Mouse (Mus musculus): ENCODE data around the gene Elovl6. TPM values are rescaled to one million over a fixed set of nuclear protein-coding genes. Genes with fewer than 3 reads are reported as not detected.
A peak's percentile ranks its signal among the peaks of the same experiment; 100 is the strongest.

Gene Elovl6
- total RNA-seq, 2 experiments from 2014 or later, result 0.56 to 0.79 TPM

DNA sequence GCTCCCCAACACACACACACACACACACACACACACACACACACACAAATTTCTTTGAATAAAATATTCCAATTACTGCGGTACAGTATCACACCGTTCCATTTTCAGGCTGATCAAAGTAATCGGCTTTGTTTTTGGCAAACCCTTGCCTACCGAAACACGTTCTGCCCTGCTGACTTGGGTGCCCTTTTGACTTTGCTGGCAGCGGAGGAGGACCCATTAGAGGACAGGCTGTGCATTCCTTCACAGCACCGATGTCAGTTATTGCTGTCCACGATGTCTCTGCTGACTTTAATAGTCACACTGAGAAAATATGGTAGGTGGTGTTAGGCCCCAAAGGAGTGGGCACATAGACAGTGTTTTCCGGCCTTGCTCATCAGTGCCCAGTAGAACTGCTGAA is 60.8 kb downstream of the Elovl6 start:
- intact Hi-C loops (cut with DNase I), result no loop called here
- DNase-seq, result no peak

DNA sequence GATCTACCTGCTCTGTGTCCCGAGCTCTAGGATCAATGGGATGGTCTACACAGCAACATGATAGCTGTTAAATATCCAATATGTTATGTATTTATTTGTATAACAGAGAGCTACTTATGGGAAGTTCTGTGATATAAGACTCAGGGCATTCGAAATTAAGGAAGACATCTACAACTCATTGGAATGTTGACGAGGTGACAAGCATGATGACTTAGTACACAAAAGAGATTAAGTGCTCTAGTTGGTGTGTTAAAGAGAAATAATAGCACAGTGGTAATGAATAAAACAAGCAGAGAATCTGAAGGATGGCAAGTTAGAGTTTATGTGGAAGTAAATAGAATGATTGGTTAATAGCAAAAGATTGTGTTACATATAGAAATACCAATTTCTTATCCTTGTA is 61.6 kb downstream of the Elovl6 start:
- no peak for DNase-seq
- intact Hi-C loops (cut with DNase I), result no loop called here

DNA sequence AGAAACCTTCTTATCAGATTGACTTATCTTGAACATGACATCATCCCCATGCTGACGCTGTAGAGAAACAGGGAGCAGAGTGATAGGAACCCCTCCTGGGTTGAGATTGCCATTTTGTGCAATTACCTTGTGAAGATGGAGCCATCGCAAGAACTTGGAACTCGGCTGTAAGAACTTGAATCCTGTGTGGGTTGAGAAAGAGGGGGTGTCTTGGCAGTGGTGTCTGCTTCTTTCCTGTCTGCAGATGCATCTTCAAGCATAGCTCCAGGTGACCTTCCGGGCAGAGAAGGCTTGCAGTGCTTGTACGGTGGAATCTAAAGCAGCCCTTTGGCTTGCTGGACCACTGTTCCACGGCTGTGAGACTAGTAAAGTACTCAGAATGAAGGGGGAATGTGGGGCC is 63.9 kb downstream of the Elovl6 start:
- no peak for DNase-seq

DNA sequence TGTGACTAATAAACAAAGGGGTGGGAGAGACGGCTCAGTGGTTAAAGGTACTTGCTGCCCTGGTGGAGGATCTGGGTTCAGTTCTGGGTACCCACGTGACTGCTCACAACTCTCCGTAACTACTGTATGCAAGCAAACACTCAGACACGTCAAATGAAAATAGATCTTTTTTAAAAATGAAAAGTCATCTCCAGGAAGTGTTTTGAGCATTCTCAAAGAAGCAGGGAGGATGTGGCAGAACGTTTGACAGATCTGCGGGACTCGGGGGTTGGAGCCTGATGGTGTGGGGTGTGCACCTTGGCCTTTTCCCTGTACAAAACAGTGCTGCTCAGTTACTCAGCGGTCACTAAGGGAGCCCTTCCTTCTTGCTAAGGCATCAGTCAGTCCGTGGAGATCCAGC is 70.1 kb downstream of the Elovl6 start:
- DNase-seq, result no peak

More for the DNA sequence above, 63.9 kb downstream of the Elovl6 start:
- intact Hi-C loops (cut with DNase I), result no loop called here

DNA sequence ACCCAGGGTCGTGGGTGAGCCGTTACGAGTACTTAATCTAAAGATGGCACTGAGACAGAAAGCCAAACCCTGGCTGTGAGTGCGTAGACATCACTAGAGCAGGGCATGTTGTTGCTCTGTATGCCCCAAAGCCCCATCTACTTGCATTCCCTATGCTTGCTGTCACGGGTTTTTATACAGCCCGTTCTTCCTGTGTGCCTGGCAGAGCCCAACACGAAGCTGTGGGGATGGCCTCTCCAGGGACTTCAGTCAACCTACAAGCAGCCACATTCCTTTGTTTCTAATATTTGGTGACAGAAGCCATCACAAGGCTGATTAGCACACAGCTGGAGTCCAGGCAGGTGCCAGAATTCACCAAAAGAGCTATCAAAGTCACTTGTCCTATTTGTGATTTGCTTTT is 73.3 kb downstream of the Elovl6 start:
- intact Hi-C loops (cut with DNase I), result no loop called here
- no peak for DNase-seq

More for the DNA sequence above, 70.1 kb downstream of the Elovl6 start:
- intact Hi-C loops (cut with DNase I), result no loop called here

DNA sequence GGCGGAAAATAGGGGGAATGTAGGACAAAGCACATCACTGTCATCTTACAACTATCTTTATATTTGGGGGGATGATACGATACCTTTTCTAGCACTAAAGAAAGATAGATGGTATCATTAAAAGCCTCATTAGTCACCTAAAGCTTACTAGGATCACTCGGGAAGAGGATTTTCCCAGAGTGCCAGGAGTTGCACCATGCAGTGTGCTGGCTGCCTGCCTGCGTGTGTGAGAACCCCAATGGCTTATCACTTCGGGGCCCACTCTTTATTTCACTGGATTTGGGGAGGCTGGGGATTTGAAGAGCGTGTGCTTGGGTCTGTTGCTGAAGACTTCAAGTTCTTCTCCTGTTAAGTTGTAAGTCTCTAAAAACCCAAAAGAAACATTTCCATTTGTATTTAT is 73.8 kb downstream of the Elovl6 start:
- DNase-seq, result no peak
- intact Hi-C loops (cut with DNase I), result no loop called here

DNA sequence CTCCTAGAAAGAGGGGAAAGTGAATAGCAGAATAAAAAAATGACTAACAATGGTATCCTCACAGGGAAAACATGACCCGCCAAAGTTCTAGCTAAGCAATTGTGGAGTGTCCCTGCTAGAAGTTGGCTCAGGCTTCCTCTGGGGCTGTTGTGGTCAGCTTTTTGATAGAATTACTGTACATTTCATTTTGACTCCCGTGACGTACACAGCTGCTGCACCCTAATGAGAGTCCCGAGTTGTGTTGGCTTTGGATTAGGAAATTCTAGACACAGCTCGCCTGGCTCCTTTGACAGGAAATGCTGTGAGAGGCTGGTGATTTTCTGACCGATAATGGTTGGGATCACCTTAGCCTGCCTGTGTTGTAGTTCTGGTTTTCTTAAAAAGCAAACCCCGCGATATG is 79.5 kb downstream of the Elovl6 start:
- intact Hi-C loops (cut with DNase I), result no loop called here
- DNase-seq, result no peak

DNA sequence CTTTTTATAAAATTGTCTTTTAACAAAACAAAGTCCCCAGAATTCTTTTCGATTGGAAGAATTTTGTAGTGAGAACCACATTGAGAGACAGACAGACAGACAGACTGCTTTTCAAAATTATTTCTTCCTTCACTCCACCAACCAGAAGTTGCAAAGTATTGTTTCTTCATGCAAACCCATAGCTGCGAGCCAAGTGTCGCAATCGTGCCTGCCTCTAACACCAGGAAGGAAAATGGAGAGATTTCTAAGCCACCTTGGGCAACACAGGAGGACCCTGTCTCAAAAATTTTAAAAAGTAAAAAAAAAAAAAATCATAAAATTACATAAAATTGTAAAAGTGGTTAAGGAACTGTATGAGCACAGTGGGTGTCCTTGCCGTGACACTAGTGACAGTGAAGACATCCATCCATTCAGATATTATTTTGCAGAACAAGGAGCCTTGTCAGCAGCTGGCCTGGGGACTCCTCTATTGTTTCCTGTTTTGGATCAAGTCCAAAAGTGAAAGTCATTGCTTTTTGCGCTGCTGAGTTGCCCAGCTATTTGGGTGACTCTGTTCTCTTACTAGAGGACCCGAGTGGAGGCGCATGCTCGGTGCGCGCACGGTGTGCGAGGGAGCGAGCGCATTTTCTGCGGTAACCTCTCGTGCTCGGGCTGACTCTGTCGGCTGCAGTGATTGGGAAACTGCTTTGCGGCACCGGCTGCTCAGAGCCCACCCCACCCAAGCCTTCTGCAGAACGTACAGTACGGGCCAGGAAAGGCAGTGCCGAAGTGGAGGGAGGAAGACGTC is 80.3 kb downstream of the Elovl6 start:
- intact Hi-C loops (cut with DNase I), result no loop called here
- DNase-seq, result no peak

DNA sequence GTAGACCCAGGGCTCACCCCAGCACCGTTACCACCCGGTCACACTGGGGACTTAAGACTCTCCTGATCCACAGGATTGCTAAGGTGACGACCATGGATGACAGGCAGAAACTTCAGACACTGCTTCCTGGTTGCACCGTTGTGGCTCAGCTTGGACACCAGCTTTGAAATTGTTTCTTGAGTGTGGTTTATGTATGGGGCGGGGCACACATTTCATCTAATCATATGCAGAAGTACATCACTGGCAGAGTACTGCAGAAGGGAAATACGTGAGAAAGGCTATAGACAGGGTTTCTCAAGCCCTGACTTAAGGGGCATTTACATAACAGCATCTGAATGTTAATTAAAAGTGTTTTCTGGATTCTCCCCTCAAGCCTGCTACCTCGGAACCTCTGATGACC is 81.6 kb downstream of the Elovl6 start:
- no peak for DNase-seq
- intact Hi-C loops (cut with DNase I), result no loop called here

DNA sequence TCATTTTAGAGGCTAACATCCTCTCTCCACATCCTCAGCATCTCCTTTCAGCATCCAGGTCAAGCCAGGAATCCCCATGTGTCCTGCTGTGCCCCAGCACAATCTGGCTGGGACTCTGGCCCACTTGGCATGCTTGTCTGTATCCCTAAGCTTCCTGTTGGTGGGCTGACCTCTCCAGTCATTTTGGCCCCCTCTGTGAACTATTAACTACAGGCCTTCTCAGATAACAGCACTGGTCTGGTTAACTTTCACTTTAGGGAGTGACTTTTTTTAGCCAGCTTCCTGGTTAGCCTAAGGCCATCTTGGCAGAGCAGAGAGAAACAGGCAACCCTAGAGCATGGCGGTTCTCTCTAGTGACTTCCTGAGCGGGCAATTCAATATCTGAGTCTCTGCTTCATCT is 82.1 kb downstream of the Elovl6 start:
- DNase-seq, result peak in 1 of 2 experiments; percentile 18
- intact Hi-C loops (cut with DNase I), result no loop called here

DNA sequence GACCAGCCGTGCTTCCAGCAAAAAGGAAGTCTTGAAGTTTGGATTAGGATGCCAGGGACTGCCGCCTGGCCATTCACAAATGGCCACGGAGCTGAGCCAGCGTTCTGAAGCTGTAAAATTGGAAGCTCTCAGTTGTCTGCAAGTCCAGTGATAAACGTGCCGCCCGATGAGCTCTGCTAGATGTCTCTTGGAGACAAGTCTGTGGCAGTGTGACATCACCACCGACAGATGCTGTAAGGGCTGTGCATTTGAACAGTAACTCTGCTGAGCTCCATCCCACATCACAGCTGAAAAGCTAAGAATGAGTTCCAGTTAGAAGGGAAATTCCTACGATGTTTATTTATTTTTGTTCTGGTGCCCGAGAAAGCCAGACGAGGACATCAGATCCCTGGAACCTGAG is 85.3 kb downstream of the Elovl6 start:
- intact Hi-C loops (cut with DNase I), result loop anchor here (5.0 kb wide), 1 partner anchor 60 kb away; no protein-coding TSS in a partner anchor
- DNase-seq, result no peak

DNA sequence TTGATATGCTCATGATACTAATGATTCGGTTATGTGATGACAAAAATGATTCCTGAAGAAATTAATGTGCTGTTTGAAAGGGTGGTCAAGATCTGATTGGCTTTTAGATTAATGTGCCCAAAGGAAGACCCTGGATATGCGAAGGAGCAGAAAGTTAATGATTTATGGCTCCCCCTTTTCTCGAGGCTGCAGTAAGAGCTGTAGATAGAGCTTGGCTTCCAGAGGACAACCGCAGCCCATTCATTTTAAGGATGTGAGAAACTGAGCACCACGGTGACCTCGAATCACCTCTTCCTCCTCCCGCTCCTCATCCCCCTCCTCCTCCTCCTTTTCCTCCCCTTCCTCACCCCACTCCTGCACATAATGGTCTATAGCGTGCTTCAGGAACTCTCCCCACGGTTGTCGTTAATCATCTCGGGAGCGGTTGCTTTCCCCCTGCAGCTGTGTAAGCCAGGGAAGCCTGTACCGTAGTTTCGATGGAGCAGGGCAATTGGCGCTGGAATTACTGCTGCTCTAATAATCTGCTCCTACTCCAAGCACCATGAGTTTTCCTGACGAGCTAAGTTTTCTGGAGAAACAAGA is 87.1 kb downstream of the Elovl6 start:
- no peak for DNase-seq
- intact Hi-C loops (cut with DNase I), result loop anchor here (5.0 kb wide), 1 partner anchor 58 kb away; no protein-coding TSS in a partner anchor

DNA sequence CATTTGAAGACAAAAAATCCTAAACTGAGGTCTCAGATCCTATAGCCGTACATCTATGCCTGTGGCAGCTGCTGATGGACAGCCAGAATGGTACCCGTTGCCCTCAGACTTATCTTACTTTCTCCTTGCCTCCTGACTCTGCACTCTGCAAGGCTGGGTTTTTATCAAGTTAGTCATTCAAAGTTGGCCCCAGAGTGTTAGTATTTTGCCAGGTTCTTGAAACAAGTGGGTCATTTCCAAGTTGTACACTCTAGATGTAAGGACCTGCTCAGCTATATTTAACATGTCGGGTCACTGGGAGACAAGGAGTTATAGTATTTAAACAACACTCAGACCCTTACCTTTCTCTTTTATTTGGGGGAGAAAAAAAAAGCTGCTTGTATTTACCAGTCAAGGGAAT is 88.6 kb downstream of the Elovl6 start:
- intact Hi-C loops (cut with DNase I), result no loop called here
- DNase-seq, result no peak

DNA sequence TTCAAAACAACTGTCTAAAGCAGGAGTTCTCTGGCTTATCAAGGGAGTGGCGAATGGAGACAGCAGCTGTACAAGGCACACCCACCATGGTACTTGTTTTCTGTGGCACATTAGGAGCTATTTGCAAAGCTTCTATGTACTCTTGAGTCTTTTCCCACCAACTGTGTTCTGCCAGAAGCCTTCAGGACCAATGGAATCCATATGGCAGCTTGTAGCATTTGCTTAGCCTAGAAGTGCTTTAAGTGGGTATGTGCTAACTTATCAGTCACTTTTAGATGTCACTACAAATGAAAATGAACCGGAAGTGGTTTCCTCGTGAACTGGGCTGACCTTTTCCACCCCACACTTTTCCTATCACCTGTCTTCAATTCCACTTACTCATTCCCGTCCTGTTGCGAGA is 89.1 kb downstream of the Elovl6 start:
- DNase-seq, result no peak
- intact Hi-C loops (cut with DNase I), result no loop called here

DNA sequence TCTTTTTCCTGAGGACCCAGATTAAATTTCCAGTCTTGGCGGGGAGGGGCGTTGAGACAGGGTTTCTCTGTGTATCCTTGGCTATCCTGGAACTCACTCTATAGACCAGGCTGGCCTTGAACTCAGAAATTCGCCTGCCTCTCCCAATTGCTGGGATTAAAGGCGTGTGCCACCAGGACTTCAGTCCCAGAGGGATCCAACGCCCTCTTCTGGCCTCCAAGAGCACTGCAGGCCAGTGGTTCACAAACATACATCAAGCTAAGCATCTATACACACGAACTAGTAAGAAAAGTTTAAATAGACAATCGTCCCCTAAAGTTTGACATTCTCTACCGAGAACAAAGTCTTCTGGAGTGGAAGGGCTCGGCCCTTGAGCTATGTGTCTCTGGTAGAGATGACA is 90.0 kb downstream of the Elovl6 start:
- intact Hi-C loops (cut with DNase I), result no loop called here
- DNase-seq, result no peak

DNA sequence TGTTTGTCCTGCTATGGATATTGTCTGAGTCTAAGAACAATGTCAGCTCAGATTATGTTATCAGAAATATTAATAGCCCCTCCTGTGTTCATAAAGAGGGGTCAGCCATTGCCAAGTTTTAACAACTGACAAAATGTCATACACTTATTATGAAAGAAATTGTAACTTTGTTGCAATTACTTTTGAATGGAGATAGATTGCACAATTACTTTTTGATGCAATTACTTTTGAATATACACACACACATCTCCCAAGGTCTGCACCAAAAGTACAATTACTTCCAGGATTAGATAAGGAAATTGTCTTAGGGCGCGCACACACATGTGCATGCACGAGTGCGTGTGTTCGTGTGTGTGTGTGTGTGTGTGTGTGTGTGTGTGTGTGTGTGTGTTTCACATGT is 90.5 kb downstream of the Elovl6 start:
- no peak for DNase-seq
- intact Hi-C loops (cut with DNase I), result no loop called here

DNA sequence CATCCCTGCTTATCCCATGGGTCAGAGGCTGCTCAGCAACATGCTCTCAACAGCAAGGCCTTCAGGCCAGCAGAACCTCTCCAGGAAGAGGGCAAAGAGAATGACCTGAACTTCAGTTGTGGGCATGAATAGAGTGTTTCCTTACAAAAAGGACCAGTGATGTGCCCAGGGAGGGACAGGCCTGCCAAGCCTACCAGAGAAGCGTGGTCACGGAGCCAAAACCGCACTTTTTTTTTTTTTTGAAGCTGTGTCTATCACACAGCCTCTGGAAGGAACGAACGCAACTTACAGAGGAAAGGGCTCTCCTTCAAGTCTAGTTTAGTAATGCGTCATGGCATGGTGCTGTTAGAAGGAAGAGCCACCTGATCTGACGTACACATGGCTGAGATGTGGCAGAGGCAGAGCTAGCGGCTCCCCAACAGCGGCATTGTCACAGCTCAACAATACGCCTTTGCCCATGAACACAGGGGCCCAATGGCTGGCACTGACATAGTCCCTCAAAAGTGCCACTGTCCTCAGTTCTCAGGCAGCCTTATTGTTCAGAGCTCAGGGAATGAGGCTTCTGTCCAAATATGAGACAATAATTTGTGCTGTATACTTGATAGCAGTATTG is 92.1 kb downstream of the Elovl6 start:
- intact Hi-C loops (cut with DNase I), result no loop called here
- DNase-seq, result no peak

DNA sequence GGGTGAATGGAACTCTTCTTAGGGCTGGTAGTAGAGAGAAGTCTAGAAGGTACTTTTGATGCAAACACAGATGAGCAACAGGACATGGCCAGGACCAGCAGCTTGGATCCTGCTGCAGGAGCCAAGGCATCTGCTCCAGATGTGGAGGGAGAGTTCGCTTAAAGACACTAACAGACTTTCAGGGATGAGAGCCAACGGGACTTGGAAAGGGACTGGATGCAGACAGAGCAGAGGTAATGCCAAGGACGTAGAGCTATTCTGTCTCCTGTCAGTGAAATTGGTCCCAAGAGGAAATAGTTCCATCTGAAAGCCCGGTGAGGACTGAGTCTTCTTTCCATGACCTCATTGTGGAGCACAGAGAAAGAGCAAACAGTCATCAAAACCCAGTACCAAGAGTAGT is 95.1 kb downstream of the Elovl6 start:
- DNase-seq, result peak in 1 of 2 experiments; percentile 42
- intact Hi-C loops (cut with DNase I), result no loop called here

DNA sequence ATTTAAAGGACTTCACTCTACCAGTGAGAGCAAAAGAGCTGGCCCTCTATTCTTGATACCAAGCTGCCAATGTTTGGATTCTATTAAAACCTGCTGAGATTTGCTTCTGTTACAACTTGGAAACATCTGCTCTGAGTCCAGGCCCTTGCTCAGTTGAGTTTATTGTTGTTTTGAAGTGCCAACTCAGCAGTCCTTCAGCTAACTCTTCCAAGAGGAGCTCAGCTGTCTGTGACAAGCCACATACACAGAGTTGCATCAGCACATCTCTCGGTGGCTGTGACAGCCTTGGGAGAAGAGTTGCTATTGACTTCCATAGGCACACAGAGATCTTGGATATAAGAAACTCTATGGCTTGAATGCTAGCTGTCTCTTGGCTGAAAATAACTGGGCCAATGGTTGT is 98.9 kb downstream of the Elovl6 start:
- no peak for DNase-seq
- intact Hi-C loops (cut with DNase I), result no loop called here

DNA sequence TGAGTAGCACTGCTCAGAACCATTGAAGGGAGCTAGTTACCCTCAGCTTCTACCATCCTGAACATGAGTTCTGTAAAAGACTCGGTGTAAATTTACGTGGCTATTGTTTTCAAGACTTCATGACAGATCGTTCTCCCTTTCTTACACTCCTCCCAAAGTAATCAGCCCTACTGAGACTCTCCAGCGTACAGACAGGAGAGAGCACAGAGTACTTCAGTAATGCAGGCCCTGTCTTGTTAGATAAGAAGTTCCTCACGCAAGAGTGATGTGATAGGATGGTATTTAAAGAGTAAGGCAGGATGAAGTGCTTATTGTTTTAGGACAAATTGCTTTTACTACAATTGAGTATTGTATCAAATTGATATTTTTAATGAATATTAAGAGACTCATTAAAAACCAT is 99.7 kb downstream of the Elovl6 start:
- DNase-seq, result no peak
- intact Hi-C loops (cut with DNase I), result no loop called here

DNA sequence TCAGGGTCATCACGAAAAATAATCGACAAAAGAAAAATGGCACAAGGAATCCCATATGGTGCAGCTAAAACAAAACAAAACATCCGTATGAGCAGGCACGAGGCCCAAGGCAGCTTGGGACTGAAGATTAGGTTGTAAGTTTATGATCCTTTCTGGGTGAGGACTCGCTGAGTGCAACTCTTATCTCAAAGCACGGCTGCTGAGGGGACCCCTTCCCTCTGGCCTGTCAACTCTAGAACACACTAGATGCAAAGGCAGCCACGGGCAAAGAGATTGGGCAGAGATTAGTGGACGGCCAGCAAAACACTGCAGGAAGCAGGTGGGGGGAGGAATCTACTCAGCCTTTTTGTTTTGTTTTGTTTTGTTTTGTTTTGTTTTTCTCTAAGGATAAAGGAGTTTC is 101.4 kb downstream of the Elovl6 start:
- intact Hi-C loops (cut with DNase I), result no loop called here
- no peak for DNase-seq

All from gastrocnemius, postnatal 36 days (tissue).